Mouse (Mus musculus) forebrain, postnatal 0 days (tissue): ENCODE data around the gene Dnm2. TPM values are rescaled to one million over a fixed set of nuclear protein-coding genes. Genes with fewer than 3 reads are reported as not detected.

ENCODE experiments used
- ATAC-seq: fragments of 200-750 bp; cut with Nextera tagmentation; 2 replicates; pipeline ENCODE4 v1.8.0; 2017; ENCODE audit warnings: mild to moderate bottlenecking, moderate library complexity
- DNase-seq: peaks from one replicate; pipeline ENCODE4 v3.0.0-alpha.2; 2015
- H3K27ac ChIP-seq: fragments of 300-500 bp; sonication (generic); 2 replicates; pipeline ENCODE4 v1.5.1; 2014; ENCODE audit warnings: low read depth, mild to moderate bottlenecking, antibody characterized with exemption, low read length, moderate library complexity, mixed read lengths
- H3K27me3 ChIP-seq: fragments of 300-500 bp; sonication (generic); 2 replicates; pipeline ENCODE4 v1.6.1; 2014; ENCODE audit warnings: mild to moderate bottlenecking, low read length, mixed read lengths; ENCODE audit not compliant: insufficient read depth
- H3K36me3 ChIP-seq: fragments of 300-500 bp; sonication (generic); 2 replicates; pipeline ENCODE4 v1.6.1; 2014; ENCODE audit warnings: mild to moderate bottlenecking, moderate library complexity; ENCODE audit not compliant: insufficient read depth
- H3K4me1 ChIP-seq: fragments of 300-500 bp; sonication (generic); 2 replicates; pipeline ENCODE4 v1.6.1; 2014; ENCODE audit warnings: antibody characterized with exemption; ENCODE audit not compliant: insufficient read depth
- H3K4me2 ChIP-seq: fragments of 300-500 bp; sonication (generic); 2 replicates; pipeline ENCODE4 v1.6.1; 2014; ENCODE audit warnings: low read depth, mild to moderate bottlenecking, moderate library complexity
- H3K4me3 ChIP-seq: fragments of 300-500 bp; sonication (generic); 2 replicates; pipeline ENCODE4 v1.5.1; 2014; ENCODE audit warnings: low read depth, low read length, mixed read lengths
- H3K9ac ChIP-seq: fragments of 300-500 bp; sonication (generic); 2 replicates; pipeline ENCODE4 v1.6.1; 2014; ENCODE audit warnings: mild to moderate bottlenecking
- H3K9me3 ChIP-seq: fragments of 300-500 bp; sonication (generic); 2 replicates; pipeline ENCODE4 v1.6.1; 2016; ENCODE audit warnings: low read length
- CTCF ChIP-seq: sonication (generic); IDR thresholded peaks from 2 replicates; pipeline ENCODE4 v1.5.1; 2016; ENCODE audit warnings: antibody characterized with exemption, control low read depth, low read depth
- WGBS: fragments of 180-500 bp; shearing (Covaris S2); extraction: QIAGEN DNeasy Blood & Tissue Kit; methylation state at CpG from one replicate; pipeline ENCODE4 v1.1.7; 2014; 5-methylcytosine and 5-hydroxymethylcytosine counted together
- microRNA-seq, 2 experiments: library from miRNA; unstranded; fragments of <30 nt; microRNA quantifications; one replicate each; pipeline ENCODE4; 2016
- polyA plus RNA-seq: library from polyadenylated mRNA; unstranded; fragments of >200 nt; fragmentation: Nextera tagmentation; extraction: Ambion mirVana; gene quantifications from 2 replicates; pipeline ENCODE4 v1.2.1, GENCODE M21; 2015
- total RNA-seq: library from RNA; depleted of rRNA; stranded (reverse); fragments of >200 nt; gene quantifications from 2 replicates; pipeline ENCODE4 v1.2.3, GENCODE M21; 2014; rRNA removed

The Dnm2 gene
- total and polyA plus RNA-seq, 2 experiments from 2014 or later = 64.0 to 68.5 TPM

DNA sequence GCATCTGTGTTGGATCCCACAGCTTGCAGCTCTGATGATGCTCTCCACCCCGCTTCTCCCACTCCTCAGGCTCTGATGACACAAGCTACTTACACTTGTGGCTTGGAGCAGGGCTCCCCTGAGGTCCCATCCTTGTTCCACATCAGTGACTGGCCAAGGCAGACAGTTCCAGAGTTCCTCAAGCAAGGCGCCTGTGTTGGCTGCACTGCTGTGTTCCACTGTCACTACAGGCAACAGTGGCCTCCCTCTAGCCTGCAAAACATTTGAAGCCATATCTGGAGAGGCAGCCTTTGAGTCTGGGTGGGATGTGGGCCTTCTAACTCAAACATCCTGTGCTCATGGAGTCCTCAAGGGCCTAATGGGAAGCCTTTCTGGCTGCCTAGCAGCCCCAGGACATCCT lies 132.3 kb downstream of the Dnm2 start:
- DNase-seq (no peak), ATAC-seq (0 out of 2 replicates have a peak, but pooled peaks have one; percentile 14)
- 97% methylated on average over 2 of the region's 2 CpGs for WGBS
- Histone ChIP-seq H3K9me3 (no peaks in the 10 kb centered on the region), H3K4me1 (no peaks in the 10 kb centered on the region), H3K36me3 (peaks cover 4% of the 10 kb centered on the region; the same call in 1 of the 2 replicates), H3K27ac (no peak overlapping the region), H3K27me3 (no peaks in the 10 kb centered on the region), H3K4me2 (no peak overlapping the region), H3K4me3 (no peak overlapping the region), H3K9ac (no peak overlapping the region)
- TF ChIP-seq CTCF = no peak

Small RNA genes lying within 50 kb of the gene (microRNA-seq; reads per million reads assigned to microRNA genes)
- gene Mir199a-1 = 0 to 0.39 reads per million in 2 experiments

Other genes with a start within 250 kb of the Dnm2 start
- gene Keap1, start 185.5 kb upstream of the Dnm2 start, total RNA-seq = 68.9 and 72.7 TPM in 2 replicates
- 60.0 and 67.0 TPM in 2 replicates for gene Keap1, start 185.5 kb upstream of the Dnm2 start, polyA plus RNA-seq
- 2.7 and 2.8 TPM in 2 replicates for gene S1pr5, start 176.5 kb upstream of the Dnm2 start, total RNA-seq
- gene S1pr5, start 176.5 kb upstream of the Dnm2 start, polyA plus RNA-seq = 1.9 and 2.3 TPM in 2 replicates
- gene Atg4d, start 159.6 kb upstream of the Dnm2 start, total RNA-seq = 18.7 and 19.5 TPM in 2 replicates
- gene Atg4d, start 159.6 kb upstream of the Dnm2 start, polyA plus RNA-seq = 19.9 and 26.4 TPM in 2 replicates
- gene Kri1, start 136.9 kb upstream of the Dnm2 start, total RNA-seq = 27.6 and 28.1 TPM in 2 replicates
- gene Kri1, start 136.9 kb upstream of the Dnm2 start, polyA plus RNA-seq = 7.1 and 11.9 TPM in 2 replicates
- gene Cdkn2d, start 133.5 kb upstream of the Dnm2 start, total RNA-seq = 65.1 and 69.4 TPM in 2 replicates
- gene Cdkn2d, start 133.5 kb upstream of the Dnm2 start, polyA plus RNA-seq = 104 and 118 TPM in 2 replicates
- gene Ap1m2, start 112.6 kb upstream of the Dnm2 start, total RNA-seq = 2.6 and 4.2 TPM in 2 replicates
- 2.4 and 2.9 TPM in 2 replicates for gene Ap1m2, start 112.6 kb upstream of the Dnm2 start, polyA plus RNA-seq
- 55.2 and 63.1 TPM in 2 replicates for gene Slc44a2, start 104.2 kb upstream of the Dnm2 start, total RNA-seq
- gene Slc44a2, start 104.2 kb upstream of the Dnm2 start, polyA plus RNA-seq = 40.8 and 48.9 TPM in 2 replicates
- 114 and 135 TPM in 2 replicates for gene Ilf3, start 57.0 kb upstream of the Dnm2 start, total RNA-seq
- gene Ilf3, start 57.0 kb upstream of the Dnm2 start, polyA plus RNA-seq = 191 and 214 TPM in 2 replicates
- 37.7 and 51.7 TPM in 2 replicates for gene Qtrt1, start 13.1 kb upstream of the Dnm2 start, total RNA-seq
- 34.8 and 43.9 TPM in 2 replicates for gene Qtrt1, start 13.1 kb upstream of the Dnm2 start, polyA plus RNA-seq
- 44.2 and 45.1 TPM in 2 replicates for gene Tmed1, start 85.3 kb downstream of the Dnm2 start, total RNA-seq
- 51.9 and 52.8 TPM in 2 replicates for gene Tmed1, start 85.3 kb downstream of the Dnm2 start, polyA plus RNA-seq
- 0.14 and 2.2 TPM in 2 replicates for gene AB124611, start 101.3 kb downstream of the Dnm2 start, total RNA-seq
- 0.87 and 0.98 TPM in 2 replicates for gene AB124611, start 101.3 kb downstream of the Dnm2 start, polyA plus RNA-seq
- gene Carm1, start 122.0 kb downstream of the Dnm2 start, total RNA-seq = 64.8 and 81.4 TPM in 2 replicates
- 20.7 and 25.9 TPM in 2 replicates for gene Carm1, start 122.0 kb downstream of the Dnm2 start, polyA plus RNA-seq
- gene Timm29, start 167.8 kb downstream of the Dnm2 start, total RNA-seq = 61.2 and 81.5 TPM in 2 replicates
- gene Timm29, start 167.8 kb downstream of the Dnm2 start, polyA plus RNA-seq = 56.3 and 61.7 TPM in 2 replicates
- 10.6 and 16.0 TPM in 2 replicates for gene Yipf2, start 167.9 kb downstream of the Dnm2 start, total RNA-seq
- 12.0 and 12.6 TPM in 2 replicates for gene Yipf2, start 167.9 kb downstream of the Dnm2 start, polyA plus RNA-seq
- gene Smarca4, start 191.3 kb downstream of the Dnm2 start, total RNA-seq = 162 and 180 TPM in 2 replicates
- 76.2 and 92.5 TPM in 2 replicates for gene Smarca4, start 191.3 kb downstream of the Dnm2 start, polyA plus RNA-seq